Mouse (Mus musculus): Measurements from ENCODE around the gene Mink1.
A peak's percentile ranks its signal among the peaks of the same experiment; 100 is the strongest.

DNA sequence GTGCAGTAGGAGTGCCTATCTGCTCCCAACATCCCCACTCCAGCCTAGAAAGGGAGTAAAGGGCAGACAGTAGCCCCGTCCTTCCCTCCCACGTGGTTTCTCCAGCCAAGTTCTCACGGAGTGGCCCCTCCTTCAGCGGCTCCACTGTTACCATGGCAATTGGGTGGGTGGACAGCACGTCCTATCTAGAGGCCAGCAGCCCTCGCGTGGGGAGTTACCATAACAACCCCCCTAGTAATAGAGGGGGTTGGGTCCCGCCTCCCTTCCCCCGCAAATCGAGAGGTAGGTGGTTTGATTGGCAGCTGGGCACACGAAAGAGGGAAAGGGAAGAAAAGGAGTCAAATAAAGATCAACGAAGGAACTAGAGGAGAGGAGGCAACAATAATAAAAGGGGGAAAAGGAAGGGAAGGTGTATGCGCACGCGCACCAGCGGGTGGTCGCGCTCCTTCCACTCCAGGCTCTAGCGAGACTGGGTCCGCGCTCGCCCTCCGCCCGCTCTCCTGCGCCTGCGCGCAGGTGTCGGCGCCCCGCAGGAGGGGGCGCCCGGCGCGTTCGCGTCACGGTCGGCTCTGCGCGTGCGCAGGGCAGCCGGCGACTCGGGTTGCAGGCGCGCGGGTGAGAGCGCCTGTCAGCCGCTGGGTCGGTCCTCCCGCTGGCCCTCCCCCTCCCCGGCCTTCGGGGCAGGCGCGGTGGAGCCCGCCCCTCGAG is at the start of gene Mink1:
- peak; percentile 86 for TF ChIP-seq POLR2A (IDR thresholded peaks at IDR 0.05; ENCODE audit: control insufficient read depth, extremely low read depth, insufficient read depth, low read length, poor library complexity)
- peak; percentile 72; the same call in 1 of the 2 replicates for TF ChIP-seq CTCF (IDR thresholded peaks at IDR 0.05; ENCODE audit: borderline replicate concordance, control insufficient read depth, extremely low read depth, insufficient read depth, low read length, poor library complexity)

Measured in thymus, adult 2 months (tissue).